In genomic region chr13:80862215-80862614, GRCm38 (mm10) we compare ENCODE assay signal across 8 mouse cellular contexts. TPM values are rescaled to one million over a fixed set of nuclear protein-coding genes. Genes with fewer than 3 reads are reported as not detected.
DNase-seq lines count a peak whose midpoint lies in the region; ATAC-seq and TF ChIP-seq lines count a peak whose summit lies in the region.

No protein-coding gene starts in this region.

- TF ChIP-seq CTCF in C2C12 (IDR thresholded peaks at IDR 0.05; ENCODE audit: control insufficient read depth, insufficient read depth, insufficient read length) = peak; percentile 60

- ATAC-seq in neural tube, embryonic 14.5 days (ENCODE audit: low read depth) = peak; percentile 86; the same call in 1 of the 2 replicates

- 13% methylated on average over 5 of the region's 5 CpGs for WGBS in neural tube, embryonic 14.5 days

- no peak overlapping the region for H3K4me2 ChIP-seq in neural tube, embryonic 14.5 days (ENCODE audit: low read depth, low read length)

- no peaks in the 10 kb centered on the region for H3K4me1 ChIP-seq in neural tube, embryonic 14.5 days (ENCODE audit: control insufficient read depth, insufficient read depth, low read length)

- no peak overlapping the region for H3K9ac ChIP-seq in neural tube, embryonic 14.5 days (replicated peaks; ENCODE audit: low read depth, low read length)

- no peaks in the 10 kb centered on the region for H3K79me3 ChIP-seq in C2C12 (ENCODE audit: low read depth)

- intact Hi-C loops in gastrocnemius, postnatal 14 days (cut with DNase I; ENCODE audit: low total_unique reads) = loop anchor here (5.0 kb wide), 2 partner anchors 510 to 565 kb away; no protein-coding TSS in a partner anchor

- H3K4me3 ChIP-seq in C2C12 (ENCODE audit: insufficient read depth, poor library complexity, severe bottlenecking) = no peak overlapping the region
- no peak overlapping the region for H3K4me3 ChIP-seq in neural tube, embryonic 14.5 days (ENCODE audit: low read depth, low read length)

- no peak overlapping the region for H3ac ChIP-seq in C2C12 (ENCODE audit: control insufficient read depth, insufficient read length, low read depth)

- no peaks in the 10 kb centered on the region for H3K27me3 ChIP-seq in C2C12 (ENCODE audit: control insufficient read depth, insufficient read depth, insufficient read length)
- H3K27me3 ChIP-seq in neural tube, embryonic 14.5 days (ENCODE audit: control insufficient read depth, insufficient read depth, low read length) = no peaks in the 10 kb centered on the region

- H3K9me3 ChIP-seq in neural tube, embryonic 14.5 days (ENCODE audit: control insufficient read depth, low read length) = no peaks in the 10 kb centered on the region

- H3K79me2 ChIP-seq in C2C12 (ENCODE audit: control insufficient read depth, insufficient read depth) = no peaks in the 10 kb centered on the region

- no peak overlapping the region for H3K27ac ChIP-seq in neural tube, embryonic 14.5 days (ENCODE audit: low read depth, low read length)

- H3K36me3 ChIP-seq in C2C12 (ENCODE audit: control insufficient read depth, insufficient read depth) = no peaks in the 10 kb centered on the region
- H3K36me3 ChIP-seq in neural tube, embryonic 14.5 days (ENCODE audit: control insufficient read depth, insufficient read depth, low read length) = no peaks in the 10 kb centered on the region

- peak; percentile 49 for DNase-seq in R1 (ENCODE audit: low read depth, low spot score)
- DNase-seq in cerebellum, postnatal 25 days = peak; percentile 71 to 82
- DNase-seq in gastrocnemius, postnatal 14 days = peak; percentile 58
- DNase-seq in kidney, adult 9 months = peak; percentile 68
- DNase-seq in lung, adult 18-20 months = peak; percentile 50 to 53
- DNase-seq in thymus, postnatal 4 days = peak; percentile 84

TF ChIP-seq in C2C12, 6 proteins besides CTCF, POLR2A, EP300 and RAD21:
- TF ChIP-seq CEBPB (IDR thresholded peaks at IDR 0.05; ENCODE audit: low read depth) (no peak), MYOD1 (IDR thresholded peaks at IDR 0.05; ENCODE audit: control insufficient read depth, insufficient read length, low read depth) (no peak), USF1 (IDR thresholded peaks at IDR 0.05; ENCODE audit: low read depth) (no peak), FOSL1 (IDR thresholded peaks at IDR 0.05; ENCODE audit: insufficient read depth, low read length, poor library complexity, severe bottlenecking) (no peak), MYOG (IDR thresholded peaks at IDR 0.05; ENCODE audit: control insufficient read depth, extremely low read depth, insufficient read length) (no peak), MAX (IDR thresholded peaks at IDR 0.05) (no peak)

RNA-seq across cellular contexts. Expression of gene Arrdc3, which starts 21.0 kb away (rescaled TPM):
- polyA plus RNA-seq in C2C12 (2012; fragmentation: generic; extraction: Trizol) = 3.2 TPM
- total RNA-seq in gastrocnemius, postnatal 14 days (2021) = 10 to 100 TPM; 35.2 to 62.4 TPM
- 38.3 and 57.4 TPM in 2 replicates for polyA plus RNA-seq in neural tube, embryonic 14.5 days (2014; fragmentation: Nextera tagmentation; extraction: Ambion mirVana)
